8 mouse cellular contexts compared by ENCODE assay signal in the genomic region with DNA sequence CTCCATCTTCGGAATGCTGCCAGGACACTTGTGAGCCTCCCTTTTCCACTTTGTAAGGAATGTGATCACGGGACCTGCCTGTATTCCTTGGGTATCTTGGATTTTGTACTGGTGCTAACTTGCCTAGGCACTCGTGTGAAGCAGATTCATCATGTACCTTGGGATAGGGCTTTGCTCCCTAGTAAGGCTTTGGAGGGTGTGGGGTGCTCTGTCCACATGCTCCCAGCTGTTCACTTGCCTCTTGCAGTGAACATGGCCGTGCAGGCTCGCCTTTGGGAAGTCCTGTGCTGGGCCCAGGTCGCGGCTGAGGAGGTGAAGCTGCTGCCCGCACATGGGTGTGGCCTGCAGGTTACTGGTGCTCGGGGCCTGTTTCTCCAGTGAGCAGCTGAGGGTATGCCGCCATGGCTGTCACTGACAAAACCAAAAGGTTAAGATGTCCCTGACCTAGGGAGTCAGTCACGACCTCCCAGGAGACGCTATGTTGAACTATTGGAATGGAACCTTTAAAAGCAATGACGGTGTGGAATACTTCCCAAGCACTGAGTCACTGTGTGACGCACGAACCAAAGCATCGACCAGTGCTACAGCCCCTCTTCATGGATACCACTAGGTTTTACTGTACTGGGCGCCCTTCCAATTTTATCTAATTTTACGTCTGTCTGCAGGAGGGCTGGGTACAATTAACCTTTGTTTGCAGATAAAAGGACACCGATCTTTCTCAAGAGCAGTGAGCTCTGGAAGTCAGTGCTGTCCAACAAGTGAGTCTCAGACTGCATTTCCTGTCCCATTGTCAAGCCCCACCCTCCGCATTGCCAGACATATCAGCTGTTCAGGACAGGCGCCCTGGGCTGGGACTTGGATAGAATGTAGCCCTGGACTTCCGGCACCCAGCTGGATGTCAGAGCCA. TPM values are rescaled to one million over a fixed set of nuclear protein-coding genes. Genes with fewer than 3 reads are reported as not detected.
DNase-seq lines count a peak whose midpoint lies in the region; ATAC-seq and TF ChIP-seq lines count a peak whose summit lies in the region.

No protein-coding gene starts in this region.

- 0 out of 2 replicates have a peak, but pooled peaks have one; percentile 4 for ATAC-seq in heart, embryonic 16.5 days (replicated peaks; ENCODE audit: extremely low read depth, insufficient read depth, low FRiP score)
- peak; percentile 18; the same call in 1 of the 2 replicates for ATAC-seq in lung, postnatal 0 days
- no peak for ATAC-seq in stomach, embryonic 16.5 days (ENCODE audit: insufficient read depth, low FRiP score)
- no peak for ATAC-seq in erythroid progenitor cell, adult 5-6 weeks (replicated peaks; ENCODE audit: low FRiP score, poor library complexity, severe bottlenecking)

- H3K4me2 ChIP-seq in heart, embryonic 16.5 days (ENCODE audit: low read depth, low read length) = peak overlapping the region; percentile 76
- no peak overlapping the region for H3K4me2 ChIP-seq in lung, postnatal 0 days (replicated peaks; ENCODE audit: low read depth, low read length)
- no peak overlapping the region for H3K4me2 ChIP-seq in stomach, embryonic 16.5 days (ENCODE audit: low read depth, low read length)

- peaks cover 25% of the 10 kb centered on the region for H3K36me3 ChIP-seq in ES-Bruce4 (ENCODE audit: control insufficient read depth, insufficient read depth, low read length, poor library complexity, severe bottlenecking)
- H3K36me3 ChIP-seq in heart, embryonic 16.5 days (ENCODE audit: control insufficient read depth, insufficient read depth) = peaks cover 31% of the 10 kb centered on the region
- H3K36me3 ChIP-seq in lung, postnatal 0 days (ENCODE audit: insufficient read depth, low read length) = 0 out of 2 replicates have a peak, but pooled peaks cover 7% of the 10 kb centered on the region
- 0 out of 2 replicates have a peak, but pooled peaks cover 5% of the 10 kb centered on the region for H3K36me3 ChIP-seq in stomach, embryonic 16.5 days (ENCODE audit: control insufficient read depth, insufficient read depth, low read length)

- H3K9me3 ChIP-seq in ES-Bruce4 (replicated peaks; ENCODE audit: control insufficient read depth, insufficient read depth, low read length, poor library complexity, severe bottlenecking) = no peaks in the 10 kb centered on the region
- no peaks in the 10 kb centered on the region for H3K9me3 ChIP-seq in heart, embryonic 16.5 days (replicated peaks; ENCODE audit: control insufficient read depth, low read length)
- no peaks in the 10 kb centered on the region for H3K9me3 ChIP-seq in lung, postnatal 0 days (ENCODE audit: low read length)
- no peaks in the 10 kb centered on the region for H3K9me3 ChIP-seq in stomach, embryonic 16.5 days (replicated peaks; ENCODE audit: control insufficient read depth, low read length)

- peaks cover 4% of the 10 kb centered on the region for H3K4me1 ChIP-seq in ES-Bruce4 (ENCODE audit: control insufficient read depth, insufficient read depth, low read length)
- peaks cover 7% of the 10 kb centered on the region; the same call in 1 of the 2 replicates for H3K4me1 ChIP-seq in embryonic fibroblast, embryonic 13.5 days (ENCODE audit: control insufficient read depth, insufficient read depth, low read length)
- peaks cover 17% of the 10 kb centered on the region for H3K4me1 ChIP-seq in heart, embryonic 16.5 days (ENCODE audit: control insufficient read depth, insufficient read depth, low read length)
- H3K4me1 ChIP-seq in lung, postnatal 0 days (ENCODE audit: insufficient read depth, low read depth, low read length) = peaks cover 7% of the 10 kb centered on the region; the same call in 1 of the 2 replicates
- H3K4me1 ChIP-seq in stomach, embryonic 16.5 days (ENCODE audit: control insufficient read depth, insufficient read depth, low read length) = peaks cover 27% of the 10 kb centered on the region

- no peak overlapping the region for H3K4me3 ChIP-seq in ES-Bruce4 (ENCODE audit: low read depth, low read length)
- no peak overlapping the region for H3K4me3 ChIP-seq in embryonic fibroblast, embryonic 13.5 days (ENCODE audit: insufficient read depth, low read length)
- peak overlapping the region; percentile 90 for H3K4me3 ChIP-seq in heart, embryonic 16.5 days (ENCODE audit: low read length)
- H3K4me3 ChIP-seq in lung, postnatal 0 days (ENCODE audit: low read depth, low read length) = no peak overlapping the region
- H3K4me3 ChIP-seq in stomach, embryonic 16.5 days (replicated peaks; ENCODE audit: low read length) = no peak overlapping the region

- TF ChIP-seq CTCF in ES-Bruce4 (IDR thresholded peaks at IDR 0.05; ENCODE audit: low read depth, low read length) = no peak
- no peak for TF ChIP-seq CTCF in embryonic fibroblast, embryonic 13.5 days (IDR thresholded peaks at IDR 0.05; ENCODE audit: borderline replicate concordance, insufficient read depth, low read length)
- no peak for TF ChIP-seq CTCF in lung, postnatal 0 days (IDR thresholded peaks at IDR 0.05)

- H3K9ac ChIP-seq in ES-Bruce4 (ENCODE audit: low read depth, poor library complexity, severe bottlenecking) = peak overlapping the region; percentile 5
- peak overlapping the region; percentile 60 for H3K9ac ChIP-seq in heart, embryonic 16.5 days (ENCODE audit: low read length)
- H3K9ac ChIP-seq in lung, postnatal 0 days (replicated peaks; ENCODE audit: low read depth) = no peak overlapping the region
- H3K9ac ChIP-seq in stomach, embryonic 16.5 days (ENCODE audit: low read length) = no peak overlapping the region; the same call in 1 of the 2 replicates

- H3K27ac ChIP-seq in ES-Bruce4 (ENCODE audit: insufficient read depth, low read length) = peak overlapping the region; percentile 89
- peak overlapping the region; percentile 10; the same call in 1 of the 2 replicates for H3K27ac ChIP-seq in embryonic fibroblast, embryonic 13.5 days (ENCODE audit: insufficient read depth, low read length)
- H3K27ac ChIP-seq in heart, embryonic 16.5 days (ENCODE audit: low read length) = peak overlapping the region; percentile 85
- 0 out of 2 replicates have a peak overlapping the region, but pooled peaks have one; percentile 38 for H3K27ac ChIP-seq in lung, postnatal 0 days (ENCODE audit: low read length)
- H3K27ac ChIP-seq in stomach, embryonic 16.5 days (ENCODE audit: low read length) = peak overlapping the region; percentile 57

- no peaks in the 10 kb centered on the region for H3K27me3 ChIP-seq in ES-Bruce4 (ENCODE audit: control insufficient read depth, insufficient read depth, low read length, poor library complexity, severe bottlenecking)
- no peaks in the 10 kb centered on the region for H3K27me3 ChIP-seq in heart, embryonic 16.5 days (ENCODE audit: control insufficient read depth, insufficient read depth, low read length)
- H3K27me3 ChIP-seq in lung, postnatal 0 days (replicated peaks; ENCODE audit: insufficient read depth, low read length) = no peaks in the 10 kb centered on the region
- no peaks in the 10 kb centered on the region for H3K27me3 ChIP-seq in stomach, embryonic 16.5 days (ENCODE audit: control insufficient read depth, insufficient read depth, low read length)

- DNase-seq in R1 (ENCODE audit: low read depth, low spot score) = peak; percentile 99
- peak; percentile 73 to 82 for DNase-seq in kidney, postnatal 4 days
- DNase-seq in lung, postnatal 0 days (ENCODE audit: low spot score) = peak; percentile 74

- 17% methylated on average over 22 of the region's 22 CpGs for WGBS in heart, embryonic 16.5 days
- 24% methylated on average over 22 of the region's 22 CpGs for WGBS in lung, postnatal 0 days
- 19% methylated on average over 22 of the region's 22 CpGs for WGBS in stomach, embryonic 16.5 days

- peak; percentile 83 for TF ChIP-seq EP300 in ES-Bruce4 (IDR thresholded peaks at IDR 0.05; ENCODE audit: insufficient read depth, low read depth, low read length)
- peak; percentile 20 for TF ChIP-seq EP300 in lung, postnatal 0 days (IDR thresholded peaks at IDR 0.05)

- no peak for TF ChIP-seq POLR2A in ES-Bruce4 (IDR thresholded peaks at IDR 0.05; ENCODE audit: insufficient read depth, low read length)
- peak; percentile 69 for TF ChIP-seq POLR2A in embryonic fibroblast, embryonic 13.5 days (IDR thresholded peaks at IDR 0.05; ENCODE audit: low read depth, low read length)

RNA-seq across cellular contexts. Expression of gene Gapdh, which starts 5.2 kb away (rescaled TPM):
- polyA plus RNA-seq in ES-Bruce4 (2011; ENCODE audit: insufficient read depth, insufficient read length, low read depth, missing spikeins) = 933 and 990 TPM in 2 replicates
- polyA plus RNA-seq in embryonic fibroblast, embryonic 13.5 days (2011; ENCODE audit: insufficient read length, low read depth, missing spikeins) = 571 and 859 TPM in 2 replicates
- 3,677 and 4,254 TPM in 2 replicates for polyA plus RNA-seq in heart, embryonic 16.5 days (2015; fragmentation: Nextera tagmentation; extraction: Ambion mirVana)
- polyA plus RNA-seq in lung, postnatal 0 days (2015; fragmentation: Nextera tagmentation; extraction: Ambion mirVana) = 381 and 429 TPM in 2 replicates
- 1,523 and 1,787 TPM in 2 replicates for polyA plus RNA-seq in stomach, embryonic 16.5 days (2015; fragmentation: Nextera tagmentation; extraction: Ambion mirVana)
- 683 and 752 TPM in 2 replicates for total RNA-seq in erythroid progenitor cell, adult 5-6 weeks (2015; ENCODE audit: low replicate concordance)
- total RNA-seq in erythroid progenitor cell, adult 5-6 weeks (2017; ENCODE audit: low replicate concordance) = 153 and 228 TPM in 2 replicates

RNA-seq across cellular contexts. Expression of gene Iffo1, which starts 16.1 kb away (rescaled TPM):
- polyA plus RNA-seq in ES-Bruce4 (2011; ENCODE audit: insufficient read depth, insufficient read length, low read depth, missing spikeins) = 8.3 and 9.9 TPM in 2 replicates
- polyA plus RNA-seq in embryonic fibroblast, embryonic 13.5 days (2011; ENCODE audit: insufficient read length, low read depth, missing spikeins) = 10.4 and 12.0 TPM in 2 replicates
- 11.7 and 13.2 TPM in 2 replicates for polyA plus RNA-seq in heart, embryonic 16.5 days (2015; fragmentation: Nextera tagmentation; extraction: Ambion mirVana)
- 7.1 and 8.3 TPM in 2 replicates for polyA plus RNA-seq in lung, postnatal 0 days (2015; fragmentation: Nextera tagmentation; extraction: Ambion mirVana)
- 6.0 and 8.8 TPM in 2 replicates for polyA plus RNA-seq in stomach, embryonic 16.5 days (2015; fragmentation: Nextera tagmentation; extraction: Ambion mirVana)
- total RNA-seq in erythroid progenitor cell, adult 5-6 weeks (2015; ENCODE audit: low replicate concordance) = 5.9 and 11.5 TPM in 2 replicates
- 9.7 and 15.7 TPM in 2 replicates for total RNA-seq in erythroid progenitor cell, adult 5-6 weeks (2017; ENCODE audit: low replicate concordance)

RNA-seq across cellular contexts. Expression of gene Nop2, which starts 29.4 kb away (rescaled TPM):
- polyA plus RNA-seq in ES-Bruce4 (2011; ENCODE audit: insufficient read depth, insufficient read length, low read depth, missing spikeins) = 75.1 and 78.4 TPM in 2 replicates
- polyA plus RNA-seq in embryonic fibroblast, embryonic 13.5 days (2011; ENCODE audit: insufficient read length, low read depth, missing spikeins) = 35.9 and 41.6 TPM in 2 replicates
- polyA plus RNA-seq in heart, embryonic 16.5 days (2015; fragmentation: Nextera tagmentation; extraction: Ambion mirVana) = 45.0 and 45.8 TPM in 2 replicates
- polyA plus RNA-seq in lung, postnatal 0 days (2015; fragmentation: Nextera tagmentation; extraction: Ambion mirVana) = 16.9 and 17.7 TPM in 2 replicates
- polyA plus RNA-seq in stomach, embryonic 16.5 days (2015; fragmentation: Nextera tagmentation; extraction: Ambion mirVana) = 56.6 and 57.9 TPM in 2 replicates
- 6.7 and 17.3 TPM in 2 replicates for total RNA-seq in erythroid progenitor cell, adult 5-6 weeks (2015; ENCODE audit: low replicate concordance)
- total RNA-seq in erythroid progenitor cell, adult 5-6 weeks (2017; ENCODE audit: low replicate concordance) = 5.7 and 8.9 TPM in 2 replicates

RNA-seq across cellular contexts. Expression of gene Ncapd2, which starts 30.4 kb away (rescaled TPM):
- polyA plus RNA-seq in ES-Bruce4 (2011; ENCODE audit: insufficient read depth, insufficient read length, low read depth, missing spikeins) = 383 and 401 TPM in 2 replicates
- 75.8 and 137 TPM in 2 replicates for polyA plus RNA-seq in embryonic fibroblast, embryonic 13.5 days (2011; ENCODE audit: insufficient read length, low read depth, missing spikeins)
- 97.4 and 99.3 TPM in 2 replicates for polyA plus RNA-seq in heart, embryonic 16.5 days (2015; fragmentation: Nextera tagmentation; extraction: Ambion mirVana)
- polyA plus RNA-seq in lung, postnatal 0 days (2015; fragmentation: Nextera tagmentation; extraction: Ambion mirVana) = 5.9 and 7.9 TPM in 2 replicates
- polyA plus RNA-seq in stomach, embryonic 16.5 days (2015; fragmentation: Nextera tagmentation; extraction: Ambion mirVana) = 90.3 and 102 TPM in 2 replicates
- 953 and 1,019 TPM in 2 replicates for total RNA-seq in erythroid progenitor cell, adult 5-6 weeks (2015; ENCODE audit: low replicate concordance)
- total RNA-seq in erythroid progenitor cell, adult 5-6 weeks (2017; ENCODE audit: low replicate concordance) = 924 and 1,011 TPM in 2 replicates

RNA-seq across cellular contexts. Expression of gene Mrpl51, which starts 30.5 kb away (rescaled TPM):
- polyA plus RNA-seq in ES-Bruce4 (2011; ENCODE audit: insufficient read depth, insufficient read length, low read depth, missing spikeins) = 113 TPM in 2 replicates
- polyA plus RNA-seq in embryonic fibroblast, embryonic 13.5 days (2011; ENCODE audit: insufficient read length, low read depth, missing spikeins) = 76.2 and 76.9 TPM in 2 replicates
- polyA plus RNA-seq in heart, embryonic 16.5 days (2015; fragmentation: Nextera tagmentation; extraction: Ambion mirVana) = 270 and 281 TPM in 2 replicates
- 151 and 154 TPM in 2 replicates for polyA plus RNA-seq in lung, postnatal 0 days (2015; fragmentation: Nextera tagmentation; extraction: Ambion mirVana)
- 212 and 232 TPM in 2 replicates for polyA plus RNA-seq in stomach, embryonic 16.5 days (2015; fragmentation: Nextera tagmentation; extraction: Ambion mirVana)
- total RNA-seq in erythroid progenitor cell, adult 5-6 weeks (2015; ENCODE audit: low replicate concordance) = 63.3 and 85.8 TPM in 2 replicates
- total RNA-seq in erythroid progenitor cell, adult 5-6 weeks (2017; ENCODE audit: low replicate concordance) = 64.1 and 65.3 TPM in 2 replicates

Comparison
In these comparisons a context has a peak if more than half of its experiments do, and no peak if none do; other contexts are left out.
1. H3K27ac ChIP-seq: peak in every context shown above with its lines; median percentile 89 in ES-Bruce4; 85 in heart, embryonic 16.5 days; 57 in stomach, embryonic 16.5 days; 38 in lung, postnatal 0 days; 10 in embryonic fibroblast, embryonic 13.5 days.
2. H3K9ac ChIP-seq: peak in ES-Bruce4 (single experiment) and heart, embryonic 16.5 days (single experiment); none in lung, postnatal 0 days (single experiment) and stomach, embryonic 16.5 days (single experiment).
3. ATAC-seq: peak in heart, embryonic 16.5 days (single experiment) and lung, postnatal 0 days (single experiment); none in stomach, embryonic 16.5 days (single experiment) and erythroid progenitor cell, adult 5-6 weeks (single experiment).
4. Peak in every context shown above with its lines, with median percentiles within 50 percentile points of each other: DNase-seq.